Mouse (Mus musculus) kidney, adult 2 months (tissue): ENCODE measurements around the gene Lama4.

Source experiments
- CTCF ChIP-seq: fragments of 200-500 bp; conservative IDR thresholded peaks from 2 replicates; pipeline ENCODE4 v1.5.1; 2011; ENCODE audit warnings: low read depth, mild to moderate bottlenecking, control low read depth, low read length, moderate library complexity, mixed read lengths; ENCODE audit not compliant: insufficient read depth, insufficient read length
- POLR2A ChIP-seq: fragments of 200-500 bp; IDR thresholded peaks from one replicate; pipeline ENCODE4 v1.6.1; 2011; ENCODE audit warnings: low read depth, low read length, control low read depth

DNA sequence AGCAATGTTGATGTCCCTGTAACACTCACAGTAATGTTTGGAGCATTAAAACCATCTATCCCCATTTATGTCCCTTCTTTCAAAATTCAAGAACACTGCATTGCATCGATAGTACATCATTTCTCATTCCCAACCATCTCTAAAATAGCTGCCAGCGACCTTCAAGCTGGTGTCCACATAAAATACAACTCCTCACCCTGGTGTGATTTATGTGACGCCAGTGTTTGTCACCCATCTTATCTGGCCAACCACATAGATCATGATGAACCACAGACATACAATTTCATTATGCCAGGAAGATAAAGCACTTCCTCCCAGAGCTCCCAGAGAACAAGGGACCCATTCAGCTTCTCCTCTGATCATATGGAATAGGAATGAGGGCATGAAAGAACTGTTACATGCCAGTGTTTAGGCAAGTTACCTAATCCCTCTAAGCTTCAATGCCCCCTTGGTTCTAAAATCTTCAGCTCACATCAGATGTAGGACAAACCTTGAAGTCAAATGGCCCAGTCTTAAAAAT is 79.2 kb downstream of the Lama4 start:
- TF ChIP-seq POLR2A (no peak), CTCF (no peak)
